Mouse (Mus musculus): ENCODE data around the gene Zfp148.

Gene Zfp148

DNA sequence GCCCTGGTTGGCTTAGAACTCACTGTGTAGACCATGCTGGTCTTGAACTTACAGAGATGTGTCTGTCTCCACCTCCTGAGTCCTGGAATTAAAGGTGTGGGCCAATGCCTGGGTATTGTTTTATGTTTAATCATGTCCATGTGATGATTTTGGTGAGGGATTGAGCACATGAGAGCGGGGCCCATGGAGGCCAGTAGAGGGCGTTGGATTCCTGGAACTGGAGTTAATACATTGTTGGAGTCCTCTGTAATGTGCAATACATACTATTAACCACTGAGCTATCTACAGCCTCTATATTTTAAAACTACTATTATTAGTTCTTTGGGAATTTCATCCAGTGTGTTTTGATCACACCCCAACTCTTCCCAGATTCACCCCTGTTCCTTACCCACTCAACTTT lies 163.7 kb downstream of the Zfp148 start:
- DNase-seq = no peak

DNA sequence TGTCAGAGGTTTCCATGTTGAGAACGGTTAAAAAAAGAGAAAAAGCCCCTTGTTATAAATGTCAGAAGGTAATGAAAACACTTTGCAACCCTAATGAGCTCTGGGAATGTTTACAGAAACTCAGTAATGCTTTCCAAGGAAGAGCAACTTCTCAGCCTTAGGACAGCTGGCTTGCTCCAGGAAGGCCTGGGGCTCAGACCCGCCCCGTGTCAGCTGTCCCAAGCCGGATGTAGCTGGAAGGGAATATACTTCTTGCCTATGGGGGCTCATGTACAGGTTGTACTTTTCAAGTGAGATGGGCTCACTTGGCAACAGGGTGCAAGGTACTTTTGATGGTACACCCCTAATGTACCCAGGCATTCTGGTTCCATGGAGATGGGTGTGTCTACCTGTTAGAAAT lies 164.9 kb downstream of the Zfp148 start:
- no peak for DNase-seq

DNA sequence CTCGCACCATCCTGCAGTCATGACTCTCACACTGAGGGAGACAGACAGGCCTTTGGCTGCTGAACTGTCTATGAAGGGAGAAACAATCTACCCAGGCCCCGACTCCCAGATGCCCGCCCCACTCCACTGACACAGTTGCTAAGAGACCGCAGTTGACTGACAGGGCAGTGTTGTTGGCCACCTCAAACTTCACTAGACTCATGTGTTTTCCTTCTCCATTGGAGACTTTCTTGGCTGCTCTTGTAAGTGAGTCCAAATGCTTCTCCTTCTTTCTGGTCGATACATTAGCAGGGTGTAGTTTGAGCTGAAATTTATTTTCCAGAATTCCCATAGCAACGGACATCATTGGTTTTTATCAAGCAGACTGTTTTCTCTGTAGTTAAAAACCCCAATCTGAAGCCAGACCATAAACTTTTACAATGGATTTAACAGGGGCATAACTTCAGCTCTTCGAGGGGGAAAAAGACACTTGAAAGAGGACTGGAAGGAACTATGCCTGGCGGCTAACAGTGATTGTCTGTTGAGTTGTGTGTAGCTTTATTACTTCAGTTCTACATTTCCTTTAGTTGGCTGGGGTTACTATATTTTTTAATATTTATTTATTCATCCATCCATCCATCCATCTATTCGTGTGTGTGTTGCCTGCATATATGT lies 173.2 kb downstream of the Zfp148 start:
- no peak for DNase-seq
